Mouse (Mus musculus) C2C12 (cell line): ENCODE data around the gene Wwtr1. TPM values are rescaled to one million over a fixed set of nuclear protein-coding genes. Genes with fewer than 3 reads are reported as not detected.

Source experiments
- H3K27me3 ChIP-seq: one replicate; pipeline ENCODE4 v1.6.1; 2011; ENCODE audit not compliant: control insufficient read depth, insufficient read depth, insufficient read length
- H3K36me3 ChIP-seq: one replicate; pipeline ENCODE4 v1.6.1; 2011; ENCODE audit not compliant: control insufficient read depth, insufficient read depth
- H3K4me3 ChIP-seq: one replicate; pipeline ENCODE4 v1.5.1; 2011; ENCODE audit warnings: mild to moderate bottlenecking, control low read depth; ENCODE audit not compliant: poor library complexity, insufficient read depth, severe bottlenecking
- H3K79me2 ChIP-seq: one replicate; pipeline ENCODE4 v1.6.1; 2011; ENCODE audit not compliant: control insufficient read depth, insufficient read depth
- H3K79me3 ChIP-seq: one replicate; pipeline ENCODE4 v1.6.1; 2011; ENCODE audit warnings: low read depth, control low read depth
- H3ac ChIP-seq: one replicate; pipeline ENCODE3; 2011; ENCODE audit warnings: low read depth; ENCODE audit not compliant: control insufficient read depth, insufficient read length
- CEBPB ChIP-seq: IDR thresholded peaks from one replicate; pipeline ENCODE4 v1.6.1; 2011; ENCODE audit warnings: low read depth, mild to moderate bottlenecking, control low read depth, moderate library complexity
- CTCF ChIP-seq: IDR thresholded peaks from one replicate; pipeline ENCODE4 v1.5.1; 2011; ENCODE audit not compliant: control insufficient read depth, insufficient read depth, insufficient read length
- FOSL1 ChIP-seq: IDR thresholded peaks from one replicate; pipeline ENCODE4 v1.8.0; 2011; ENCODE audit warnings: mild to moderate bottlenecking, low read length; ENCODE audit not compliant: poor library complexity, insufficient read depth, severe bottlenecking
- MAX ChIP-seq: IDR thresholded peaks from one replicate; pipeline ENCODE4 v1.6.1; 2011; ENCODE audit warnings: mild to moderate bottlenecking, control low read depth
- MYOD1 ChIP-seq: IDR thresholded peaks from one replicate; pipeline ENCODE4 v1.6.1; 2011; ENCODE audit warnings: low read depth; ENCODE audit not compliant: control insufficient read depth, insufficient read length
- MYOG ChIP-seq: IDR thresholded peaks from one replicate; pipeline ENCODE4 v1.6.1; 2011; ENCODE audit not compliant: control insufficient read depth, insufficient read length; ENCODE audit errors: extremely low read depth
- USF1 ChIP-seq: IDR thresholded peaks from one replicate; pipeline ENCODE4 v1.6.1; 2011; ENCODE audit warnings: low read depth, mild to moderate bottlenecking, control low read depth, moderate library complexity
- polyA plus RNA-seq: library from polyadenylated mRNA; unstranded; fragments of >200 nt; fragmentation: generic; extraction: Trizol; gene quantifications from one replicate; pipeline ENCODE4 v1.2.1, GENCODE M21; 2012; ENCODE audit warnings: missing spikeins

Wwtr1 gene
- polyA plus RNA-seq, 1 experiment: 26.7 TPM

DNA sequence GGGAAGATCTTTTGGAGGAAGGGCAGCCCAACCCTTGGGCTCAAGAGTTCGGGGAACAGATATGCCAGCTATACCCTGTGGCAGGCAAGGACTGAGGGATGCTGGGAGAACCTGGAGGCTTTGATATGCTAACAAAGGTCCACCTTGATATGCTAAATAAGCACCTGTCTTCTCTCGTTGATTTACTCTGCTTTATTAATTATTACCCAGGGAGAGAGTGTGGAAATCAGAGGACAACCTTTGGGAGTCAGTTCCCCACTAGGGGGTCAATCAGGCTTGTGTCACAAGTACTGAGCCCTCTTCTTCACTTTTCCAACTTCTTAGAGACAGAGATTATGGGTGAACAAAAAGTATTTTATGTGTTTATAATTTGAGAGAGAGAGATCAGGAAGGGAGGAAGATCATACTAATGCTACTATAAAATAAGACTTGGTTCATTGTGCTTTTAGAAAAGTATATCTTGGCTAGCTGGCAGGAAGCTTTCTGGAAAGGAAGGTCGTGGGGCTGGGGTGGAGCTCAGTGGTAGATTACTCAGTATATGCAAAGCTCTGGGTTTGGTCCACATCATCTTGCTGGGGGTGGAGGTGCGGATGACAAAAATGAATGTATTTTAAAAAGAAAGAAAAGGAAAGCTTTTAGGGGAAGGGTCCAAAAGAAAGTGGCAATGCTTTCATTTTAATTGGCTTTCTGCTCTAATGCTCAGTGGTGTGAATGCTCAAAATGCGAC, 28.3 kb upstream of the Wwtr1 start:
- no peak for TF ChIP-seq CEBPB
- no peak for TF ChIP-seq FOSL1
- TF ChIP-seq CTCF: no peak
- no peak for TF ChIP-seq MYOD1
- TF ChIP-seq MAX: no peak
- TF ChIP-seq USF1: no peak
- TF ChIP-seq MYOG: no peak
- H3K4me3 ChIP-seq: no peak overlapping the region
- no peaks in the 10 kb centered on the region for H3K79me3 ChIP-seq
- no peaks in the 10 kb centered on the region for H3K79me2 ChIP-seq
- no peaks in the 10 kb centered on the region for H3K36me3 ChIP-seq
- H3ac ChIP-seq: no peak overlapping the region
- no peaks in the 10 kb centered on the region for H3K27me3 ChIP-seq

DNA sequence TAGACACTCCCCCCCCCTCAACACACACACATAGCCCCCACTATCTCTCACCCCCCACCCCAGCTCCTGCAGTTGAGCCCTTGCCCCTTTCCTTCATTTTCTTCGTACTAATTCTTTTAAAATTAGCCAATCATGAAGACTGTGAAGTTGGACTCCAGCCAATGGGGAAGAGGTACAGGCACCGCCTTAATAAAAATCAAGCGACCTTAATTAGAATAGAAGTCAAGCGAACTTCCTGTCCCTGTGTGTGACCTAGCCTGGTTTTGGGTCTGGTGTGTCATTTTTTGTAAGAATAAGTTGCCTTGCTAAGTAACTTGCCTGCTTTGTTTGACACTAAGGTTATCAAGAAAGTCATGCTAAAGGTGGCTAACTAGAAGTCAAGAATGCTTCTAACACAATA, 26.9 kb upstream of the Wwtr1 start:
- TF ChIP-seq MYOD1 (no peak), CEBPB (no peak), USF1 (no peak), MAX (no peak), CTCF (no peak), MYOG (no peak), FOSL1 (no peak)
- H3K36me3 ChIP-seq: no peaks in the 10 kb centered on the region
- H3K27me3 ChIP-seq: no peaks in the 10 kb centered on the region
- H3K79me2 ChIP-seq: no peaks in the 10 kb centered on the region
- no peak overlapping the region for H3K4me3 ChIP-seq
- no peaks in the 10 kb centered on the region for H3K79me3 ChIP-seq
- no peak overlapping the region for H3ac ChIP-seq

DNA sequence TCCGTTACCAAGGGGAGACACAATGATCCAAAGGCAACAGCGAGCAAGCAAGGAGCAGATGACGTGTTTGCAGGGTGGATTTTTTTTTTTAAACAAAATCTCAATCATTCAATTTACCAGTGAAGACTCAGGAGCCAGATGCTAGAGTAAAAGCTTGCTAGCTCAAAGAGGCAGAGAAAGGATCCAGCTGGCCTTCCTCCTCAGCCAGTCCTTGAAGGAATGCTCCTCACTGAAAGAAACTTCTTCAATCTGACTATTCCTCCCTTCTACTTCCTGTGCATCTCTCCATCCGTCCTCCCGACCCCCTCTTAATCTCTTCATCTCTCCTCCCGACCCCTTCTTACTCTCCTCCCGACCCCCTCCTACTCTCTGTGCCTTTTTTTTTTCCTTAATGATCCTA, 20.9 kb upstream of the Wwtr1 start:
- H3K79me2 ChIP-seq: no peaks in the 10 kb centered on the region
- no peak overlapping the region for H3ac ChIP-seq
- H3K36me3 ChIP-seq: no peaks in the 10 kb centered on the region
- H3K27me3 ChIP-seq: no peaks in the 10 kb centered on the region
- TF ChIP-seq FOSL1: no peak
- TF ChIP-seq MYOD1: no peak
- no peak for TF ChIP-seq CTCF
- no peak for TF ChIP-seq USF1
- TF ChIP-seq MYOG: no peak
- no peak for TF ChIP-seq MAX
- no peak for TF ChIP-seq CEBPB
- no peaks in the 10 kb centered on the region for H3K79me3 ChIP-seq
- H3K4me3 ChIP-seq: no peak overlapping the region

DNA sequence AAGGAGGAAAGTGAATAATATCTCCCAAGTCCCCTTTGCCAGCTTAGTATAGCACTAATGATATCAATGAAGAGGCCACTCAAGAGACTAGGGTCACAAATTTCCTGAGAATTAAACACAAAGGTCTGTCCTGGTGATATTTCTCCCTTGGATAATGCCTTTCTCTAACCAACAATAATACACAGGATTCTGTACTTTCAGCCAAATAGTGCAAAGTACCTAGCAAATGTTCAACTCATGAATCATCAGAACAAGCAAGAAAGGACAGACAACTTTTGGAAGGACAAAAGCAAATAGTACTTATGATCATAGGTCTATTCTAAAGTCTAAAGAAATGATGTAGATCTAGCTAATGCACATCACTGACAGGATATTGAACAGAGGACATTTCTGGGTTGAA, 19.8 kb upstream of the Wwtr1 start:
- Histone ChIP-seq H3K27me3 (no peaks in the 10 kb centered on the region), H3ac (no peak overlapping the region), H3K36me3 (no peaks in the 10 kb centered on the region), H3K79me3 (no peaks in the 10 kb centered on the region), H3K4me3 (no peak overlapping the region), H3K79me2 (no peaks in the 10 kb centered on the region)
- TF ChIP-seq USF1 (no peak), CTCF (no peak), CEBPB (no peak), FOSL1 (no peak), MYOD1 (no peak), MYOG (no peak), MAX (no peak)

DNA sequence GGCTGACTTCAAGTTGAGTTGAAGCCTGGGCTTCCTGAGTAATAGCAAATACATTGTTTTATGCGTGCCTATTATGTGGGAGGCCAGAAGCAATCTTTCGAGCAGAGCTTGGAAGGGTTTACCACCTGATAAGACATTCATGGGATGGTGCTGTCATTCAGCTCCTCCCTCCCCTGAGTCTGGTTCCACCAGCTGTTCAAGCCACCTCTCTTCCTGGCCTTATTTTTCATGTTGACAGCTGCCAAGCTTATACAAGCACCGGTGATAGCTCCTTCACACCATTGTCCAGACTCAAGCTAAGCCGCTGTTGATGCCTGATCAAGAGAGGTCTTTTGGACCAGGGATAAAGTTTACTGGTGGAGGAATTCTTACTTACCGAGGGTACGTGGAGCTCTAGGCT, 10.3 kb upstream of the Wwtr1 start:
- Histone ChIP-seq H3ac (no peak overlapping the region), H3K79me2 (no peaks in the 10 kb centered on the region), H3K4me3 (no peak overlapping the region), H3K79me3 (no peaks in the 10 kb centered on the region), H3K27me3 (no peaks in the 10 kb centered on the region), H3K36me3 (no peaks in the 10 kb centered on the region)
- TF ChIP-seq MYOD1 (no peak), MAX (no peak), CEBPB (no peak), MYOG (no peak), CTCF (no peak), USF1 (no peak), FOSL1 (no peak)

DNA sequence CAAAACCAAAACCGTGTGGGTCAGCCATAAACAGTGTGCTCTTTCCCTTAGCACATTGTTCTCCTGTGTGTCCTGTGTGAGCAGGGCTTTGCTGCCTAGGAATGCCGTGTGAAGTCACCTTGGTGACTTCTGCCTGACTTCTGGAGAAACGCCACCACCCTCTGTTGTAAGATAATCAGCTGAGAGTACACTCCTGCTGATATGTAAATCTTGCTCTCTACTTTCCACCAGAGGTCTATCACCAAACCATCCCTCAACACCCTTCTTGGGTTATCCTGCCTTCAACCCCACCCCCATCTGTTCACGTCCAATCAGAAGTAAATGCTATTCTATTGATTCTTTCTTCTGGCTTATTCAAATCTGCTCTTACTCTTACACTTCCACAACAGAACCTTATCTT, 7.8 kb upstream of the Wwtr1 start:
- Histone ChIP-seq H3K4me3 (no peak overlapping the region), H3K79me3 (no peaks in the 10 kb centered on the region), H3ac (no peak overlapping the region), H3K79me2 (no peaks in the 10 kb centered on the region), H3K27me3 (no peaks in the 10 kb centered on the region), H3K36me3 (no peaks in the 10 kb centered on the region)
- TF ChIP-seq MYOD1 (no peak), CTCF (no peak), CEBPB (no peak), USF1 (no peak), MYOG (no peak), MAX (no peak), FOSL1 (no peak)
